Mouse (Mus musculus) left cerebral cortex, adult 6 months (tissue): Measurements from ENCODE around the gene Gm11273. TPM values are rescaled to one million over a fixed set of nuclear protein-coding genes. Genes with fewer than 3 reads are reported as not detected.

Experiments
- long read RNA-seq, 2 experiments: library from polyadenylated mRNA; unstranded; transcript quantifications; one replicate each; pipeline ENCODE4 v2.0.0; 2019 to 2020
- polyA plus RNA-seq: library from polyadenylated mRNA; unstranded; fragments of <200 nt; fragmentation: Nextera tagmentation; gene quantifications from 2 replicates; pipeline ENCODE4 v1.2.3, GENCODE M21; 2021

Gene Gm11273
- polyA plus RNA-seq = 13.2 and 14.1 TPM in 2 replicates
- long read RNA-seq, experiment 1, partial matches to known transcripts = 0 of 2 reads
- long read RNA-seq, experiment 1, other reads (novel, unspliced or antisense) = 0 of 2 reads
- long read RNA-seq, experiment 2, transcript Gm11273-201 (1 exons, 390 nt) = major isoform, 25 of 25 reads
- long read RNA-seq, experiment 2, partial matches to known transcripts = 0 of 25 reads
- long read RNA-seq, experiment 2, other reads (novel, unspliced or antisense) = 0 of 25 reads

DNA sequence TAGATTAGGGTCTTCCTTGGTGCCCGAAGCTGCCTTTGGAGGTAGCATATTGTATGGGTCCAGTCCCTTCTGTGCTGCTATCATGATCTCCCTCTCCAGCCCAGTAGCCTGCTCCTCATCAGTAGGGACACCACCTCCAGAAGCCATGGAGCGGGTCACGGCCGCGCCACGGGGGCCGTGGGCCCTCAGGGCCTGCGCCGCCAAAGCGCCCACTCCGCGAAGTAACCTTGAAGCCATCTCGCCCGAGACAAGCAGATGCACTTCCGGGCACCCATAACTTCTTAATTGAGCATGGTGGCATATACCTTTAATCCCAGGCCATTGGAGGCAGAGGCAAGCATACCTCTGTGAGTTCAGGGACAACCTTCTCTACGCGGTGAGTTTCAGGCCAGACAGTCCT is at the start of gene Gm11273:
Gene Gm11273, minus strand, starts transcription at position 237 of the 400 bp plus-strand sequence.

DNA sequence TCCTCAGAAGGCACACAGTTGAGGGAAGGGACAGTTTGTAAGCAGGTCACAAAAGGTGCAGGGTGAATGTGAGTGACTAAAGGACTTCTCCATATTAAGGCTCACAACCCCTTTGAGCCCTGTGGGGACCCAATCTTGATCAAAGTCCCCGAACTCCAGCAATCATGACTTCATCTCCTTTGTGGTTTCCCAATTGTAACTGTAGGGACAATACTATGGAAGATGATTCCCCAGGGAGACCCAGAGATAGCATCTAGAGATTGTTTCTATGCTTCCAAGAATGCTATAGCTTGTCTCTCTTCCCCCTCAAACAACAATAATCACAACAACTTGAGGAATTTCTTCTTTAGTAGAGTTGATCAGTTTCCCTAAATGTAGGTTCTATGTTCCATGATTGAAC is 41.5 kb upstream of the Gm11273 start, which contains the start of gene Olfr1366:
Gene Olfr1366, minus strand, starts transcription at position 101 of the 400 bp plus-strand sequence.

DNA sequence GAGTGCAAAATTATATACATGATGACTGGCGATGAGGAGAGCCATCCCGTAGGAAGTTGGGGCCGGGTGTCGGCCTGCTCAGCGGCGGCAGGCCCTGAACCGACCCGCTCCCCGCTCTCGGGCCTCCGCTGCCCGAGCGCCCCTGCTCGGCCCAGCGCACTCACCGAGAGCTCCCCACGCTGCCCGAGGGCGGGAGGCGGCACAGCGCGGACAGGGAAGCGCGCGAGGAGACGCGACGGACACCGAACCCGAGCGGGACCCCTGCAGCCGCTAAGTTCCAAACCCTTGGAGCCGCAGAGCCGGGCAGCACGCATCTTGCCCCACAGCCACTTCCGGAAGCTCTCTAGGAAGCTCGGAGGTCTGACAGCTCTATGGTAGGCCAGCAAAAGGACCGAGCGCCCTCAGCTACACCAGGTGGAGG is 29.6 kb upstream of the Gm11273 start, which contains the start of gene Zkscan8:
Gene Zkscan8, minus strand, starts transcription at position 340 of the 421 bp plus-strand sequence.

DNA sequence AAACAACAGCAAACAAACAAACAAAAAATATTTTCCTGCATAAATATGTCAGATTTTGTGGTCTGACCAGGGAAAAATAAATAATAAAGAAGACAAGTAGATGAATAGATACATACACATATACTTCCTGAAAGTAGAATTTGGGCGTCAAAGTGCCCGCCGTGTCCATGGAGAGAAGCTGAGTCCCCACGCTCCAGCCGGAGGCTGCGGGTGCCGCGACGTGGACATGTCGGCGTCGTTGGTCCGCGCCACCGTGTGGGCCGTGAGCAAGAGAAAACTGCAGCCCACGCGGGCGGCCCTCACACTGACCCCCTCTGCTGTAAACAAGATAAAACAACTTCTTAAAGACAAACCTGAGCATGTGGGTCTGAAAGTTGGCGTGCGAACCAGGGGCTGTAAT is 6.1 kb downstream of the Gm11273 start, which contains the start of gene AK157302:
Gene AK157302, plus strand, starts transcription at position 144 of the 400 bp plus-strand sequence.

DNA sequence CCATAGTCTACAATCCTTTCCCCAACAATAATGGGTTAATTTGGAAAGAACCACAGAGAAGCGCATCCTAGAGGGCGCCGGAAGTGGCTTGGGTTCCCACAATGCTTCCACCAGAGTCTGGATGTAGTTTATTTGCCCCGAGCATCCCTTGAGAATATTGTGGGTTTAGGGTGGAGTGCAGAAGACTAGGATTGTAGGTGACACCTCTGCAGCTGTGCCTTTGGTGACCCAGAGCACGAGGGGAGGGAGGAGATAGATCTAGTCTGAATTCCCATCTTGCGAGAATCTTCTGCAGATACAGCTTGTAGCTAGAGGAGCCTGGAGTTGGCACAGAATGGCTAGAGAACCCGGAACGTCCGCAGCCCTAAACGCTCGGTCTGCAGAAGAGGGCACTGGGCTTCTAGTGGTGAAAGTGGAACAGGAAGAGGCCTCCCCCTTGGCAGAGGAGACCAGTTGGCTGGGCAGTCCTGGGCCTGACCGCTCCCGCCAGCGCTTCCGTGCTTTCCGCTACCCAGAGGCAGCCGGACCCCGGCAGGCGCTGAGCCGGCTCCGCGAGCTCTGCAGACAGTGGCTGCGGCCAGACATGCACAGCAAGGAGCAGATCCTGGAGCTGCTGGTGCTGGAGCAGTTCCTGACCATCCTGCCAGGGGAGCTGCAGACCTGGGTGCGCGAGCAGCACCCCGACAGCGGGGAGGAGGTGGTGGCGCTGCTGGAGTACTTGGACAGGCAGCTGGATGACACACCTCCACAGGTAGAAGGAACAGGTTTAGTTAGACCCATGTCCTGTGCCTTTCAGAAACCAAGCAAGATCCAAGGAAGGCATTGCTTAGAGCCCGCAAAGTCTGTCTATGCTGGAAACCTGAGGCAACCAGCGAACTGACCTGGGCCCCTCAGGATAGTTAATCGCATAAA is 22.2 kb downstream of the Gm11273 start, which contains the start of the genes Zkscan4 and Gm10065:
Gene Zkscan4, plus strand, starts transcription at position 149 of the 912 bp plus-strand sequence.
Gene Gm10065, minus strand, starts transcription at position 683 of the 912 bp plus-strand sequence.

DNA sequence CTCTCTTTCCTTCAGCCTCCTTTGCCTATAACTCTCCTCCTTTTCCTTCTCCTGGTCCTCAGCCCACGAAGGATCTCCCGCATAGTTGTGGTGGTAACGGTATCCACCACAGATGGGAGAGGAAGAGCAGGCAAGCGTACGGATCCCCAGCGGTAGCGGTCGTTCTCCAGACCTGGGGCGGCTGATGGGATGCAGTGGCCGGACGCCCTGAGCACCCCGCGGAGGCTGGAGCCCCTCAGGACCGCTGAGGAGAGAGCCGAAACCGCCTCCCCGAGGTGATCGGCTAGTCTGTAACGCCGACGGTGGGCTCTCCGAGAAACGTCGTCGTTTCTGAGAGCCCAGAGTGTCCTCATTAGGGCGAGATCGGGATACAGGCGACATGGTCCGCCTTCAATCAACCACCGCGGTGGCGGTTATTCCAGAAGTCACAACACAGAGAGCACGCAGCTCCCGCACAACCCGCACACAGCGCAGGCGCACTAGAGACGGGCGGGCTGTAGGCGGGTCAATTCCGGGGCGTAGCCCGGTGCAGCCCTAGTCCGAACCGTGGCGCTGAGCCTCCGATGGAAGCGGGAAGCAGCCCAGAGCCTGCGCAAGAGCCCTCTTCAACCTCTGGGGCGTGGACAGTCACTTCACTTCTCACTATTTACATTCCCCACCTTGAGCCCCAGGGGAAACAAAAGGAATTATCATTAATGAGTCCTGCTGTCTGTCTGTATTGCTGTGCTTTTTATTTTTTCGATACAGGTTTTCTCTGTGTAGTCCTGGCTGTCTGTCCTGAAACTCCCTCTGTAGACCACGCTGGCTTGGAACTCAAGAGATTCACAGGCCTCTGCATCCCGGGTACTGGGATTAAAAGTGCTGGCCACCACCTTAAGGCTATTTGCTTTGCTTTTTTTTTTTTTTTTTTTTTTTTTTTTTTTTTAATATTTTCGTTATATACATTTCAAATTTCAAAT is 32.9 kb downstream of the Gm11273 start, which contains the start of gene Nkapl:
Gene Nkapl, minus strand, starts transcription at position 449 of the 959 bp plus-strand sequence.

DNA sequence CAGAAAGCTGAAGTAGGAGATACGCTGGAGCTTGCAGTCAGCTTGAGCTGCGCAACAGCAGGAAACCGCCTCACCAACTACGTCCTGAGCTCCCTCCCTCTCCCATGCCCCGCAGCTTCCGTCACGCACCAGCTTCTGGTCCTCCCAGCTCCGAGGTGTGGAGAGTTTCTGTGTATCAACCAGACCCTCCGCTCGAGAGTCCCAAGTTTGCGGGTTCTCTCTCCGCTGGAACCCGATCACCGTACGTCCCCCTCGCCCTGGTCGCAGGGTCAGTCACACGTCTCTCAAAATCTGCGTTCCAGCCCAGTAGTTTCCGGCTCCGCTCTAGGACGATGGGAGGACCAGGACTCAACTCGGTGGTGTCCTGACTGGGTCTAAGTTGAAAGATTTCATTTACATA is 47.8 kb downstream of the Gm11273 start, which contains the start of gene Zscan26:
Gene Zscan26, minus strand, starts transcription at position 282 of the 400 bp plus-strand sequence.

Other genes starting within 250 kb of the Gm11273 start
- gene Gpx5, start 208.7 kb downstream of the Gm11273 start, polyA plus RNA-seq = not detected in 2 replicates
- gene Gpx6, start 189.3 kb downstream of the Gm11273 start, polyA plus RNA-seq = 1.8 TPM in 2 replicates
- gene Olfr1367, start 154.5 kb downstream of the Gm11273 start, polyA plus RNA-seq = not detected in 2 replicates
- 5.0 and 5.1 TPM in 2 replicates for gene Zscan12, start 138.6 kb downstream of the Gm11273 start, polyA plus RNA-seq
- 11.1 and 12.4 TPM in 2 replicates for gene Zkscan3, start 98.7 kb downstream of the Gm11273 start, polyA plus RNA-seq
- 1.2 TPM in 2 replicates for gene Pgbd1, start 60.4 kb downstream of the Gm11273 start, polyA plus RNA-seq
- 52.8 and 74.6 TPM in 2 replicates for gene Zscan26, start 47.7 kb downstream of the Gm11273 start, polyA plus RNA-seq
- 1.5 TPM in 2 replicates for gene Nkapl, start 32.9 kb downstream of the Gm11273 start, polyA plus RNA-seq
- 3.1 and 3.4 TPM in 2 replicates for gene Zkscan4, start 22.5 kb downstream of the Gm11273 start, polyA plus RNA-seq
- gene Gm10065, start 22.0 kb downstream of the Gm11273 start, polyA plus RNA-seq = 3.9 TPM in 1 of 2 replicates, not detected in the other
- gene AK157302, start 6.2 kb downstream of the Gm11273 start, polyA plus RNA-seq = 1.5 and 2.0 TPM in 2 replicates
- gene Zkscan8, start 29.7 kb upstream of the Gm11273 start, polyA plus RNA-seq = 3.0 and 3.3 TPM in 2 replicates
- gene Olfr1366, start 41.4 kb upstream of the Gm11273 start, polyA plus RNA-seq = 0.09 TPM in 1 of 2 replicates, not detected in the other
- gene Olfr1535, start 58.5 kb upstream of the Gm11273 start, polyA plus RNA-seq = 0.06 TPM in 1 of 2 replicates, not detected in the other
- not detected in 2 replicates for gene Olfr1364, start 80.3 kb upstream of the Gm11273 start, polyA plus RNA-seq
- not detected in 2 replicates for gene Olfr1362, start 112.6 kb upstream of the Gm11273 start, polyA plus RNA-seq
- not detected in 2 replicates for gene Olfr11, start 141.1 kb upstream of the Gm11273 start, polyA plus RNA-seq
- not detected in 2 replicates for gene Olfr1361, start 162.0 kb upstream of the Gm11273 start, polyA plus RNA-seq
- gene Olfr1360, start 176.0 kb upstream of the Gm11273 start, polyA plus RNA-seq = not detected in 2 replicates
- not detected in 2 replicates for gene Olfr1359, start 196.7 kb upstream of the Gm11273 start, polyA plus RNA-seq
- not detected in 2 replicates for gene Hist1h2bl, start 214.7 kb upstream of the Gm11273 start, polyA plus RNA-seq
- gene Hist1h2ai, start 215.0 kb upstream of the Gm11273 start, polyA plus RNA-seq = not detected in 2 replicates
- not detected in 2 replicates for gene Hist1h3h, start 216.2 kb upstream of the Gm11273 start, polyA plus RNA-seq
- gene Hist1h2bm, start 220.6 kb upstream of the Gm11273 start, polyA plus RNA-seq = not detected in 2 replicates
- gene Hist1h4j, start 233.6 kb upstream of the Gm11273 start, polyA plus RNA-seq = 0.83 and 0.92 TPM in 2 replicates
- 0.70 and 3.0 TPM in 2 replicates for gene Hist1h4k, start 249.1 kb upstream of the Gm11273 start, polyA plus RNA-seq